Mouse (Mus musculus): ENCODE data around the gene Zbtb17. TPM values are rescaled to one million over a fixed set of nuclear protein-coding genes. Genes with fewer than 3 reads are reported as not detected.

The Zbtb17 gene
- total and polyA plus RNA-seq, 3 experiments, result 36.4 to 63.2 TPM; not detected in 1

DNA sequence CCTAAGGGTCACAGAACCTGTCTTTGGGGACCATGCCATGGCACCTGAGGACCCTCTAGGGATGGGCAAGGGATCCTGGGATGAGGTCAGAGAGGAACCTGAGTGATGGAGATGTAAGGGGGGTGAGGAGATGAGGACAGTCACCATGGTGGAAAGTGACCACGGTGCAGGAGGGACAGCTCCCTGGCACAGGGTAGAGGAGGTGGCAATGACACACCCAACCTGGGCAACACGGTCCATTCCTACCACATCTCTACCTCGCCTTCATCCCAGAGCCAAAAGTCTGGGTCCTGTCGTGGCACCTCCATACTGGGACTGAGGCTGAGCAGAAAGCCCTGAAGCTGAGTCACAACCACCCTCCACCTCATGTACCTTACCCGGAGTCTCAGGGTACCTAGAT, 21.6 kb upstream of the Zbtb17 start:
- DNase-seq (ENCODE audit: low read depth, low spot score), result no peak
- Histone ChIP-seq H3K4me1 (ENCODE audit: control insufficient read depth in 1 of 2, insufficient read depth in 2 of 2, low read length in 2 of 2) (no peaks in the 10 kb centered on the region), H3K79me2 (ENCODE audit: control insufficient read depth, insufficient read depth, low read length, poor library complexity) (no peaks in the 10 kb centered on the region), H3K4me3 (ENCODE audit: control insufficient read depth in 1 of 2, insufficient read depth in 1 of 2, low read depth in 2 of 2, low read length in 2 of 2) (no peak overlapping the region), H3K36me3 (ENCODE audit: control insufficient read depth in 1 of 2, insufficient read depth in 2 of 2, low read length in 2 of 2) (no peaks in the 10 kb centered on the region), H3K27ac (ENCODE audit: control insufficient read depth, low read depth, low read length) (no peak overlapping the region), H3K9me3 (replicated peaks; ENCODE audit: insufficient read depth, low read length) (no peaks in the 10 kb centered on the region), H3K9ac (ENCODE audit: control insufficient read depth, low read depth, low read length, poor library complexity, severe bottlenecking) (no peak overlapping the region), H3K27me3 (ENCODE audit: control insufficient read depth in 1 of 2, insufficient read depth in 2 of 2, low read length in 2 of 2) (no peaks in the 10 kb centered on the region; a peak in 1 of 4 replicates)
- TF ChIP-seq ZKSCAN1 (IDR thresholded peaks at IDR 0.05; ENCODE audit: low read depth, low read length), result no peak
- TF ChIP-seq KAT2A (conservative IDR thresholded peaks at IDR 0.05; ENCODE audit: low read depth, low read length), result no peak
- TF ChIP-seq CTCF (IDR thresholded peaks at IDR 0.05 in 2 of 3, conservative IDR thresholded peaks at IDR 0.05 in 1 of 3; ENCODE audit: control insufficient read depth in 1 of 3, insufficient read depth in 1 of 3, low read depth in 2 of 3, low read length in 3 of 3, poor library complexity in 1 of 3, severe bottlenecking in 1 of 3), result no peak
- TF ChIP-seq MAFK (IDR thresholded peaks at IDR 0.05; ENCODE audit: borderline replicate concordance, low read depth, low read length), result no peak
- no peak for TF ChIP-seq USF2 (IDR thresholded peaks at IDR 0.05; ENCODE audit: borderline replicate concordance in 1 of 2, insufficient read depth in 1 of 2, low read depth in 1 of 2, low read length in 2 of 2)
- no peak for TF ChIP-seq NRF1 (IDR thresholded peaks at IDR 0.05; ENCODE audit: insufficient read depth, low read depth, low read length, poor library complexity, severe bottlenecking)
- TF ChIP-seq SIN3A (IDR thresholded peaks at IDR 0.05; ENCODE audit: low read length), result no peak
- no peak for TF ChIP-seq MYB (IDR thresholded peaks at IDR 0.05; ENCODE audit: low read depth, low read length)
- no peak for TF ChIP-seq E2F4 (IDR thresholded peaks at IDR 0.05; ENCODE audit: borderline replicate concordance, low read depth, low read length)
- TF ChIP-seq SMC3 (IDR thresholded peaks at IDR 0.05; ENCODE audit: low read depth, low read length), result no peak
- TF ChIP-seq GATA1 (IDR thresholded peaks at IDR 0.05; ENCODE audit: low read depth, low read length), result no peak
- no peak for TF ChIP-seq JUND (IDR thresholded peaks at IDR 0.05; ENCODE audit: low read depth, low read length)
- TF ChIP-seq ZNF384 (IDR thresholded peaks at IDR 0.05; ENCODE audit: low read depth, low read length), result no peak
- no peak for TF ChIP-seq USF1 (IDR thresholded peaks at IDR 0.05; ENCODE audit: low read depth, low read length)
- no peak for TF ChIP-seq ZMIZ1 (IDR thresholded peaks at IDR 0.05; ENCODE audit: low read depth, low read length)
- TF ChIP-seq POLR2AphosphoS2 (IDR thresholded peaks at IDR 0.05; ENCODE audit: low read length), result no peak
- no peak for TF ChIP-seq POLR2AphosphoS5 (IDR thresholded peaks at IDR 0.05; ENCODE audit: borderline replicate concordance, low read depth, low read length)

DNA sequence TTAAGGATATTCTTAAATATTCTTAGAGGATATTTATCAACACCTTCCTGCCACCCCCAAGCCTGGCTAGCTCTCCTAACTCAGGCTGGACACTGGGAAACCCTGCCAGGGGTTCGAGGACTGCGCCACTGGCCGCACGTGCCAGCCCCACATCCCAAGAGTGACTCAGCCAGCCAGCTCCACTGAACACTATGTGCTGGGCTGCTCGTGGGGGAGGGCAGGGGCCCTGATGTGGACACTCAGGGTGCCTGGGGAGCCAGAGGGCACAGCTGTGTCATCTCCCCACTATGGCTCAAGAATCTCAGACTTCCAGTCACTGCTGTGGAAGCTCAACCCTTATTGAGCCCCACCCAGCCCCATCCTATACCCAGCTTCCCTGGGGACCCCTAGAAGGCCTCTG, 21.2 kb upstream of the Zbtb17 start:
- Histone ChIP-seq H3K79me2 (ENCODE audit: control insufficient read depth, insufficient read depth, low read length, poor library complexity) (no peaks in the 10 kb centered on the region), H3K9ac (ENCODE audit: control insufficient read depth, low read depth, low read length, poor library complexity, severe bottlenecking) (no peak overlapping the region), H3K27me3 (ENCODE audit: control insufficient read depth in 1 of 2, insufficient read depth in 2 of 2, low read length in 2 of 2) (no peaks in the 10 kb centered on the region; a peak in 1 of 4 replicates), H3K36me3 (ENCODE audit: control insufficient read depth in 1 of 2, insufficient read depth in 2 of 2, low read length in 2 of 2) (no peaks in the 10 kb centered on the region), H3K4me3 (ENCODE audit: control insufficient read depth in 1 of 2, insufficient read depth in 1 of 2, low read depth in 2 of 2, low read length in 2 of 2) (no peak overlapping the region), H3K4me1 (ENCODE audit: control insufficient read depth in 1 of 2, insufficient read depth in 2 of 2, low read length in 2 of 2) (no peaks in the 10 kb centered on the region), H3K27ac (ENCODE audit: control insufficient read depth, low read depth, low read length) (no peak overlapping the region), H3K9me3 (replicated peaks; ENCODE audit: insufficient read depth, low read length) (no peaks in the 10 kb centered on the region)
- no peak for DNase-seq (ENCODE audit: low read depth, low spot score)
- no peak for TF ChIP-seq POLR2AphosphoS5 (IDR thresholded peaks at IDR 0.05; ENCODE audit: borderline replicate concordance, low read depth, low read length)

Data from MEL (cell line).